7 mouse cellular contexts compared by ENCODE assay signal in the genomic region with DNA sequence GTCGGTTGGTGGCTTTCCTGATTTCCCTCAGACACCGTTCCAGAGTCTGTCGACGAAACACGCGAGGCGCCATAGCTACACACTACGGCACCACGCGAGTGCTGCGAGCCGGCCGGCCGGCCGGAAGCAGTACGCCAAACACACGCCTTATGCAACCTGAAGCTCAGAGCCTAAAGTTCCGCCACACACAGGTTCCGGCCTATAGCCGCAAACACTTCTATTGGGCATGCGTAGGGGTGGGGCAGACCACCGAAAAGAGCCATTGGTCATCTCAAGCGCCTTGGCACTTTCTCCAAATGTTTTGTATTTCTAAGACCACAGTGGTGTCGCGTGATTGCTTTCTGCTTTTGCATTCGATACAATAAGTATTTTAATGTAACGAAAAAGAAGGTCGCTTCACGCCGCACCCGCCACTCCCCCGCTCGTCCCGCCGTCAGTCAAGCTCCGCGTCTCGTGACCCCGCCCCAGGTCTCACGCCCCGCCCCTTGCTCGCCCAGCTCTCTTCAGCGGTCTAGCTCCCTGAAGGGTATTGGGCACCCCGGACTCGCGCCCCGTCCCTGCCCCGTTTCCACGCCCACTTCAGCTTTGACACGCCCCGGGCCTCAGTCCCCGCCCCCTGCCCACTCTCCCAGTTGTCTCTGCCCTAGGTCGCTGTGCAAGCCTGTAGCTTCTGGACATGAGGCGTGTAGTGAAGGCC. TPM values are rescaled to one million over a fixed set of nuclear protein-coding genes. Genes with fewer than 3 reads are reported as not detected.
A peak's percentile ranks its signal among the peaks of the same experiment; 100 is the strongest.
DNase-seq lines count a peak whose midpoint lies in the region; ATAC-seq lines count a peak whose summit lies in the region.

Mphosph10 (minus strand) TSS at position 147 of the 697 bp plus-strand sequence.
Mcee (plus strand) TSS at position 486 of the 697 bp plus-strand sequence.

- peak within 1 kb of the TSS; percentile 79 for H3K27ac ChIP-seq in embryonic facial prominence, embryonic 12.5 days
- H3K27ac ChIP-seq in limb, embryonic 11.5 days (replicated peaks; ENCODE audit: low read depth, low read length): peak within 1 kb of the TSS; percentile 51; the same call in 1 of the 2 replicates
- peak within 1 kb of the TSS; percentile 55 for H3K27ac ChIP-seq in midbrain, embryonic 14.5 days (replicated peaks; ENCODE audit: low read depth, low read length)

- peak within 1 kb of the TSS; percentile 77 for H3K4me3 ChIP-seq in embryonic facial prominence, embryonic 12.5 days
- peak within 1 kb of the TSS; percentile 69 for H3K4me3 ChIP-seq in limb, embryonic 11.5 days (ENCODE audit: low read depth, low read length)
- H3K4me3 ChIP-seq in midbrain, embryonic 14.5 days (replicated peaks; ENCODE audit: low read depth, low read length): peak within 1 kb of the TSS; percentile 67

- peak within 1 kb of the TSS; percentile 96 for H3K4me2 ChIP-seq in embryonic facial prominence, embryonic 12.5 days (replicated peaks)
- peak within 1 kb of the TSS; percentile 65 for H3K4me2 ChIP-seq in limb, embryonic 11.5 days (ENCODE audit: low read depth, severe bottlenecking)
- H3K4me2 ChIP-seq in midbrain, embryonic 14.5 days (ENCODE audit: low read length): peak within 1 kb of the TSS; percentile 77

- H3K9ac ChIP-seq in embryonic facial prominence, embryonic 12.5 days: peak within 1 kb of the TSS; percentile 76
- H3K9ac ChIP-seq in limb, embryonic 11.5 days (ENCODE audit: low read length): peak within 1 kb of the TSS; percentile 70
- peak within 1 kb of the TSS; percentile 76 for H3K9ac ChIP-seq in midbrain, embryonic 14.5 days (replicated peaks; ENCODE audit: low read length)

- WGBS in embryonic facial prominence, embryonic 12.5 days: 1% methylated on average over 54 of the region's 54 CpGs
- WGBS in limb, embryonic 11.5 days: under 1% methylated on average over 54 of the region's 54 CpGs
- WGBS in midbrain, embryonic 14.5 days: under 1% methylated on average over 54 of the region's 54 CpGs

- H3K9me3 ChIP-seq in embryonic facial prominence, embryonic 12.5 days: no peaks in the 10 kb centered on the region
- H3K9me3 ChIP-seq in limb, embryonic 11.5 days (ENCODE audit: control insufficient read depth, low read length): no peaks in the 10 kb centered on the region
- no peaks in the 10 kb centered on the region for H3K9me3 ChIP-seq in midbrain, embryonic 14.5 days (ENCODE audit: control insufficient read depth, low read length)

- H3K4me1 ChIP-seq in embryonic facial prominence, embryonic 12.5 days: peaks cover 4% of the 10 kb centered on the region
- H3K4me1 ChIP-seq in limb, embryonic 11.5 days (ENCODE audit: control insufficient read depth, insufficient read depth, low read length): 0 out of 2 replicates have a peak, but pooled peaks cover 2% of the 10 kb centered on the region
- peaks cover 11% of the 10 kb centered on the region; the same call in 1 of the 2 replicates for H3K4me1 ChIP-seq in midbrain, embryonic 14.5 days (ENCODE audit: control insufficient read depth, insufficient read depth, low read length)

- H3K36me3 ChIP-seq in embryonic facial prominence, embryonic 12.5 days: peaks cover 14% of the 10 kb centered on the region
- peaks cover 5% of the 10 kb centered on the region; the same call in 1 of the 2 replicates for H3K36me3 ChIP-seq in limb, embryonic 11.5 days (ENCODE audit: control insufficient read depth, insufficient read depth, low read length)
- H3K36me3 ChIP-seq in midbrain, embryonic 14.5 days (ENCODE audit: control insufficient read depth, insufficient read depth, low read length): peaks cover 22% of the 10 kb centered on the region

- peak; percentile 98 for ATAC-seq in embryonic facial prominence, embryonic 12.5 days (ENCODE audit: insufficient number of reproducible peaks, insufficient read depth, low FRiP score, low TSS enrichment)
- peak; percentile 99 for ATAC-seq in limb, embryonic 11.5 days (ENCODE audit: insufficient number of reproducible peaks, low FRiP score, low TSS enrichment, low read depth)
- peak; percentile 98 for ATAC-seq in midbrain, embryonic 14.5 days (ENCODE audit: low FRiP score, low TSS enrichment)

- no peaks in the 10 kb centered on the region for H3K27me3 ChIP-seq in embryonic facial prominence, embryonic 12.5 days
- no peaks in the 10 kb centered on the region for H3K27me3 ChIP-seq in limb, embryonic 11.5 days (ENCODE audit: control insufficient read depth, insufficient read depth, low read length)
- H3K27me3 ChIP-seq in midbrain, embryonic 14.5 days (ENCODE audit: control insufficient read depth, insufficient read depth, low read length): no peaks in the 10 kb centered on the region

- peak; percentile 99 for DNase-seq in adrenal gland, postnatal 25 days
- peak; percentile 100 for DNase-seq in heart, adult 11 months
- DNase-seq in kidney, adult 18-20 months: peak; percentile 99
- peak; percentile 97 for DNase-seq in limb, embryonic 11.5 days (ENCODE audit: low spot score)
- peak; percentile 95 for DNase-seq in midbrain, embryonic 14.5 days
- peak; percentile 99 to 100 for DNase-seq in spleen, adult 18-20 months

RNA-seq across cellular contexts. Expression of gene Mphosph10, which starts in this region (rescaled TPM):
- total RNA-seq in adrenal gland, postnatal 25 days (2021): 23.6 and 36.7 TPM in 2 replicates
- 44.8 and 52.1 TPM in 2 replicates for polyA plus RNA-seq in embryonic facial prominence, embryonic 12.5 days (2016; fragmentation: Nextera tagmentation; extraction: Ambion mirVana)
- 55.1 and 61.8 TPM in 2 replicates for polyA plus RNA-seq in limb, embryonic 11.5 days (2014; fragmentation: Nextera tagmentation; extraction: Ambion mirVana)
- 19.6 and 25.2 TPM in 2 replicates for polyA plus RNA-seq in midbrain, embryonic 14.5 days (2014; fragmentation: Nextera tagmentation; extraction: Ambion mirVana)

RNA-seq across cellular contexts. Expression of gene Mcee, which starts in this region (rescaled TPM):
- total RNA-seq in adrenal gland, postnatal 25 days (2021): 72.1 and 75.4 TPM in 2 replicates
- polyA plus RNA-seq in embryonic facial prominence, embryonic 12.5 days (2016; fragmentation: Nextera tagmentation; extraction: Ambion mirVana): 48.7 and 53.7 TPM in 2 replicates
- polyA plus RNA-seq in limb, embryonic 11.5 days (2014; fragmentation: Nextera tagmentation; extraction: Ambion mirVana): 45.6 and 50.1 TPM in 2 replicates
- polyA plus RNA-seq in midbrain, embryonic 14.5 days (2014; fragmentation: Nextera tagmentation; extraction: Ambion mirVana): 31.9 and 37.5 TPM in 2 replicates

Comparison
In these comparisons a context has a peak if more than half of its experiments do, and no peak if none do; other contexts are left out.
1. Peak in every context shown above with its lines: DNase-seq, ATAC-seq, H3K4me3 ChIP-seq and H3K27ac ChIP-seq.